Mouse (Mus musculus): Measurements from ENCODE around the gene Arhgap23. TPM values are rescaled to one million over a fixed set of nuclear protein-coding genes. Genes with fewer than 3 reads are reported as not detected.
A peak's percentile ranks its signal among the peaks of the same experiment; 100 is the strongest.

Gene Arhgap23
- polyA plus RNA-seq, 1 experiment from 2014 or later = 7.8 TPM

- 81% methylated on average over 9 of the region's 9 CpGs for WGBS
- Histone ChIP-seq H3K4me3 (replicated peaks; ENCODE audit: low read depth, low read length) (no peak overlapping the region), H3K27ac (replicated peaks; ENCODE audit: low read depth, low read length) (no peak overlapping the region), H3K4me1 (ENCODE audit: control insufficient read depth, insufficient read depth, low read length) (peaks cover 19% of the 10 kb centered on the region), H3K9ac (replicated peaks; ENCODE audit: low read length) (no peak overlapping the region), H3K4me2 (ENCODE audit: low read length) (no peak overlapping the region), H3K36me3 (ENCODE audit: control insufficient read depth, insufficient read depth, low read length) (0 out of 2 replicates have a peak, but pooled peaks cover 11% of the 10 kb centered on the region), H3K9me3 (ENCODE audit: control insufficient read depth, low read length) (no peaks in the 10 kb centered on the region), H3K27me3 (ENCODE audit: control insufficient read depth, insufficient read depth, low read length) (peaks cover 8% of the 10 kb centered on the region)
- no peak for ATAC-seq (ENCODE audit: low FRiP score, low TSS enrichment)
- no peak for DNase-seq
Measured at GRCm38 (mm10) chr11:97543883-97544282, 128.6 kb downstream of the Arhgap23 start.

DNA sequence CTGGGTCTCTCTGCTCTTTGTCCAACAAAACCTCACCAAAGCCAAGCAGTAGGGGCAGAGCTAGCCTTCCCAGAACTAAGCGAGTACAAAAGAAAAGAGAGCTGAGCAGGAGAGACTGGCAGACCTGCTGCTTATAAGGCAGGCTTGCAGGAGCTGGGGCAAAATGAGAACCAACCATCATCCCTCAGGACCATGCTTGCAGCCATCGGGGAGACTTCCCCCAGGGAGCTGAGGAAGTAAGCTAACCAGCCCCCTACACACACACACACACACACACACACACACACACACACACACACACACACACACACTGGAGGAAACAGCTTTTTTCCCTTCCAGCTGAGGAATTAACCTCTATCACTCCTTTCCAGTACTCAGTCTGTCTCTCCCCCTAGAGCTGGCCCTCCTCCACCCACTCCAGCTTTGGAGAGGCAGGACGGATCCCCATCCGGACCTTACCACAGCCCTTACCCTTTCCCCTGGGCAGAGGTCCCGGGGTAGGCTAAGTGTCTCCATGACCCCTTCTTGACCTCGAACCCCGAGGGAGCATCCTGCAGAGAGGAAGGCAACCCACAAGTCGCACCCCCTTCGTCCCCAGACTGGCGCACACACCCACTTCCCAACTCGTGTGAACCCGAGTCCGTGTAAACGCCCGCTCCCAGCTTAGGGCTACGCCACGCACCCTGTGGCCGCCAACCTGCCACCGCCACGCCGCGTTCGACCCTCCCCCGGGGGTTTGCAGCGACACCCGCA lies 130.7 kb downstream of the Arhgap23 start:
- WGBS = 9% methylated on average over 26 of the region's 26 CpGs
- Histone ChIP-seq H3K9ac (replicated peaks; ENCODE audit: low read length) (peak overlapping the region; percentile 68), H3K27ac (replicated peaks; ENCODE audit: low read depth, low read length) (no peak overlapping the region), H3K36me3 (ENCODE audit: control insufficient read depth, insufficient read depth, low read length) (peaks cover 27% of the 10 kb centered on the region), H3K4me1 (ENCODE audit: control insufficient read depth, insufficient read depth, low read length) (peaks cover 14% of the 10 kb centered on the region; the same call in 1 of the 2 replicates), H3K4me2 (ENCODE audit: low read length) (peak overlapping the region; percentile 91), H3K9me3 (ENCODE audit: control insufficient read depth, low read length) (no peaks in the 10 kb centered on the region), H3K4me3 (replicated peaks; ENCODE audit: low read depth, low read length) (peak overlapping the region; percentile 44), H3K27me3 (ENCODE audit: control insufficient read depth, insufficient read depth, low read length) (peaks cover 17% of the 10 kb centered on the region)
- ATAC-seq (ENCODE audit: low FRiP score, low TSS enrichment) (no peak), DNase-seq (no peak)

- H3K27me3 ChIP-seq (ENCODE audit: control insufficient read depth, insufficient read depth, low read length) = peaks cover 25% of the 10 kb centered on the region
- peak overlapping the region; percentile 68 for H3K9ac ChIP-seq (replicated peaks; ENCODE audit: low read length)
- H3K9me3 ChIP-seq (ENCODE audit: control insufficient read depth, low read length) = no peaks in the 10 kb centered on the region
- under 1% methylated on average over 66 of the region's 73 CpGs for WGBS
- peak overlapping the region; percentile 44 for H3K4me3 ChIP-seq (replicated peaks; ENCODE audit: low read depth, low read length)
- H3K4me2 ChIP-seq (ENCODE audit: low read length) = peak overlapping the region; percentile 91
- peaks cover 21% of the 10 kb centered on the region for H3K4me1 ChIP-seq (ENCODE audit: control insufficient read depth, insufficient read depth, low read length)
- DNase-seq = peak; percentile 74
- H3K36me3 ChIP-seq (ENCODE audit: control insufficient read depth, insufficient read depth, low read length) = peaks cover 31% of the 10 kb centered on the region
- no peak overlapping the region for H3K27ac ChIP-seq (replicated peaks; ENCODE audit: low read depth, low read length)
- ATAC-seq (ENCODE audit: low FRiP score, low TSS enrichment) = peak; percentile 47; the same call in 1 of the 2 replicates
Measured at GRCm38 (mm10) chr11:97546804-97547411, 131.6 kb downstream of the Arhgap23 start.

- no peak overlapping the region for H3K9ac ChIP-seq (replicated peaks; ENCODE audit: low read length)
- peaks cover 25% of the 10 kb centered on the region for H3K27me3 ChIP-seq (ENCODE audit: control insufficient read depth, insufficient read depth, low read length)
- H3K4me1 ChIP-seq (ENCODE audit: control insufficient read depth, insufficient read depth, low read length) = peaks cover 32% of the 10 kb centered on the region
- no peaks in the 10 kb centered on the region for H3K9me3 ChIP-seq (ENCODE audit: control insufficient read depth, low read length)
- H3K36me3 ChIP-seq (ENCODE audit: control insufficient read depth, insufficient read depth, low read length) = peaks cover 27% of the 10 kb centered on the region
- no peak overlapping the region for H3K4me2 ChIP-seq (ENCODE audit: low read length)
- no peak for ATAC-seq (ENCODE audit: low FRiP score, low TSS enrichment)
- no peak overlapping the region for H3K4me3 ChIP-seq (replicated peaks; ENCODE audit: low read depth, low read length)
- 66% methylated on average over 12 of the region's 12 CpGs for WGBS
- no peak for DNase-seq
- H3K27ac ChIP-seq (replicated peaks; ENCODE audit: low read depth, low read length) = no peak overlapping the region
Measured at GRCm38 (mm10) chr11:97547957-97548706, 132.8 kb downstream of the Arhgap23 start.

- ATAC-seq (ENCODE audit: low FRiP score, low TSS enrichment) (no peak), DNase-seq (no peak)
- WGBS = 55% methylated on average over 8 of the region's 8 CpGs
- no peak overlapping the region for H3K4me2 ChIP-seq (ENCODE audit: low read length)
- H3K4me1 ChIP-seq (ENCODE audit: control insufficient read depth, insufficient read depth, low read length) = peaks cover 28% of the 10 kb centered on the region
- H3K4me3 ChIP-seq (replicated peaks; ENCODE audit: low read depth, low read length) = no peak overlapping the region
- H3K27ac ChIP-seq (replicated peaks; ENCODE audit: low read depth, low read length) = no peak overlapping the region
- H3K9me3 ChIP-seq (ENCODE audit: control insufficient read depth, low read length) = no peaks in the 10 kb centered on the region
- no peak overlapping the region for H3K9ac ChIP-seq (replicated peaks; ENCODE audit: low read length)
- peaks cover 27% of the 10 kb centered on the region for H3K36me3 ChIP-seq (ENCODE audit: control insufficient read depth, insufficient read depth, low read length)
- H3K27me3 ChIP-seq (ENCODE audit: control insufficient read depth, insufficient read depth, low read length) = peaks cover 25% of the 10 kb centered on the region
Measured at GRCm38 (mm10) chr11:97548757-97549156, 133.4 kb downstream of the Arhgap23 start.

Other genes with a start within 250 kb of the Arhgap23 start
- 33.8 and 48.6 TPM in 2 replicates for gene Kpnb1, start 227.7 kb upstream of the Arhgap23 start, polyA plus RNA-seq (2014; fragmentation: Nextera tagmentation; extraction: Ambion mirVana)
- 115 and 135 TPM in 2 replicates for gene Npepps, start 134.9 kb upstream of the Arhgap23 start, polyA plus RNA-seq (2014; fragmentation: Nextera tagmentation; extraction: Ambion mirVana)
- gene Mrpl45, start 99.8 kb upstream of the Arhgap23 start, polyA plus RNA-seq (2014; fragmentation: Nextera tagmentation; extraction: Ambion mirVana) = 39.4 and 46.7 TPM in 2 replicates
- gene Gpr179, start 63.5 kb upstream of the Arhgap23 start, polyA plus RNA-seq (2014; fragmentation: Nextera tagmentation; extraction: Ambion mirVana) = 0.30 and 0.36 TPM in 2 replicates
- gene Socs7, start 53.0 kb upstream of the Arhgap23 start, polyA plus RNA-seq (2014; fragmentation: Nextera tagmentation; extraction: Ambion mirVana) = 6.9 and 10.4 TPM in 2 replicates
- gene 4933428G20Rik, start 84.8 kb downstream of the Arhgap23 start, polyA plus RNA-seq (2014; fragmentation: Nextera tagmentation; extraction: Ambion mirVana) = 0.51 TPM in 1 of 2 replicates, not detected in the other
- 9.6 and 15.1 TPM in 2 replicates for gene Srcin1, start 160.7 kb downstream of the Arhgap23 start, polyA plus RNA-seq (2014; fragmentation: Nextera tagmentation; extraction: Ambion mirVana)
- gene Epop, start 214.2 kb downstream of the Arhgap23 start, polyA plus RNA-seq (2014; fragmentation: Nextera tagmentation; extraction: Ambion mirVana) = 1.9 and 2.8 TPM in 2 replicates
- 6.2 and 9.0 TPM in 2 replicates for gene Mllt6, start 247.9 kb downstream of the Arhgap23 start, polyA plus RNA-seq (2014; fragmentation: Nextera tagmentation; extraction: Ambion mirVana)

Data from midbrain, embryonic 14.5 days (tissue).